Comparison of ENCODE assay signal across 11 mouse cellular contexts in genomic region chr17:5503981-5504760, GRCm38 (mm10).
"Had no signal": no experiment of that assay in that cellular context is flagged by ENCODE, and none has a peak within 500 bp of the region (broad histone marks: within the 10 kb centered on the region; RNA-seq: fewer than 3 reads in every experiment).

No protein-coding gene starts in this region.

- H3K9me3 ChIP-seq: limb, embryonic 13.5 days; midbrain, embryonic 12.5 days had no signal

- H3K9ac ChIP-seq: limb, embryonic 13.5 days; midbrain, embryonic 12.5 days had no signal

- H3K27me3 ChIP-seq: limb, embryonic 13.5 days; midbrain, embryonic 12.5 days had no signal

- H3K4me2 ChIP-seq: limb, embryonic 13.5 days; midbrain, embryonic 12.5 days had no signal

- H3K36me3 ChIP-seq: limb, embryonic 13.5 days; midbrain, embryonic 12.5 days had no signal

- H3K4me1 ChIP-seq: midbrain, embryonic 12.5 days had no signal

- DNase-seq: kidney, adult 11 months; kidney, postnatal 10 days; kidney, postnatal 4 days; lung, adult 18-20 months; thymus, adult 18-20 months; thymus, postnatal 14 days had no signal

- H3K4me3 ChIP-seq: layer of hippocampus, adult 2 months; limb, embryonic 13.5 days; midbrain, embryonic 12.5 days had no signal

- H3K27ac ChIP-seq: layer of hippocampus, adult 2 months; limb, embryonic 13.5 days; midbrain, embryonic 12.5 days; stomach, postnatal 0 days had no signal

- ATAC-seq: midbrain, embryonic 16.5 days had no signal
